Mouse (Mus musculus) testis, adult 2 months (tissue): ENCODE results near the gene Tma7.

Experiments
- CTCF ChIP-seq: fragments of 200-500 bp; IDR thresholded peaks from 2 replicates; pipeline ENCODE4 v1.5.1; 2012; ENCODE audit warnings: low read depth, mild to moderate bottlenecking, inconsistent platforms, low read length, moderate library complexity; ENCODE audit not compliant: control insufficient read depth, insufficient read depth, insufficient replicate concordance
- POLR2A ChIP-seq: fragments of 200-500 bp; IDR thresholded peaks from 2 replicates; pipeline ENCODE4 v1.6.1; 2012; ENCODE audit warnings: low read depth, mild to moderate bottlenecking, inconsistent platforms, low read length, moderate library complexity; ENCODE audit not compliant: control insufficient read depth

DNA sequence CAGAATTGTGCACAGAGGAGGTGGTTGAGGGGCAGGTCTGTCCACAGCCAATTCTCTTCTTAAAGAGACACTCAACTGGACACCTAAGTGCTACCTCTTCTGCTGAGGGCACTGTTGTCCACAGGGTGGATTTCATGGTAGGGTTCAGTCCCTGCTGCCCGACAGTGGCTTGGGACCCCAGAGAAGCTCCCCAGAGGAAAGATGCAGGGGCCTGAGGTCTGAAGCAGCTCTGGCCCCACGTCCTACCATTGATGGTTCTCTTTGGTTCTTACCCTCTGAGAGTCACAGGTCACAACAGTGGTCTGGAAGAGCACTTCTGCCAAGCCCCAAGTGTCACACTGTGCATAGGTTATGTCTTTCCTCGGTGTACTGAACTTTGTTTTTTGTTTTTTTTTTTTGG, 29.0 kb downstream of the Tma7 start:
- no peak for TF ChIP-seq POLR2A
- no peak for TF ChIP-seq CTCF
